Mouse (Mus musculus): Measurements from ENCODE around the gene C1qtnf3. TPM values are rescaled to one million over a fixed set of nuclear protein-coding genes. Genes with fewer than 3 reads are reported as not detected.
A peak's percentile ranks its signal among the peaks of the same experiment; 100 is the strongest.

C1qtnf3 gene
- polyA plus RNA-seq, 1 experiment from 2014 or later = 2.2 TPM

DNA sequence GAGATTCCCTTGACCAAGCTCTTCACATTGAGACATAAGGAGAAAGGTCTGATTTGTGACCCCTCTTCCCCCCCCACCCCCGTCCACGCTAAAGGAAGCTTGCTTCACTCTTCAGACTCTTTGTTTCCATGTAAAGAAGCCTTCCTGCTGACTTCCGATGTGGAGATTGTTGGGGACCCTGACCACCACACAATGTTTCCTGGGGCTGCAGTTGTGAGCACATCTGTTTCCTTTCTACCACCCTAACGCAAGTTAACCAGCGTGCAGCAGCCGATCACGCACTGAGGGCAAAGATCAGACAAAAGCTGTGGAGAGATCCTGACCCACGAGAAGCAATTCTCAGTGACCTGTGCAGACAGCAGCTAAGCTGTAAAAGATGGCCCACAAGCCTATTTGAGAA is 24.8 kb upstream of the C1qtnf3 start:
- Histone ChIP-seq H3K36me3 (ENCODE audit: control insufficient read depth, insufficient read depth, low read length) (no peaks in the 10 kb centered on the region), H3K4me3 (ENCODE audit: low read length) (no peak overlapping the region), H3K4me2 (ENCODE audit: low read depth, low read length) (no peak overlapping the region), H3K9ac (ENCODE audit: low read depth, low read length) (no peak overlapping the region), H3K9me3 (ENCODE audit: control insufficient read depth, low read length) (no peaks in the 10 kb centered on the region), H3K27me3 (replicated peaks; ENCODE audit: control insufficient read depth, insufficient read depth, low read length) (no peaks in the 10 kb centered on the region), H3K4me1 (ENCODE audit: control insufficient read depth, insufficient read depth, low read length) (no peaks in the 10 kb centered on the region), H3K27ac (ENCODE audit: low read length) (no peak overlapping the region)
- WGBS = 66% methylated on average over 8 of the region's 8 CpGs
- no peak for ATAC-seq

DNA sequence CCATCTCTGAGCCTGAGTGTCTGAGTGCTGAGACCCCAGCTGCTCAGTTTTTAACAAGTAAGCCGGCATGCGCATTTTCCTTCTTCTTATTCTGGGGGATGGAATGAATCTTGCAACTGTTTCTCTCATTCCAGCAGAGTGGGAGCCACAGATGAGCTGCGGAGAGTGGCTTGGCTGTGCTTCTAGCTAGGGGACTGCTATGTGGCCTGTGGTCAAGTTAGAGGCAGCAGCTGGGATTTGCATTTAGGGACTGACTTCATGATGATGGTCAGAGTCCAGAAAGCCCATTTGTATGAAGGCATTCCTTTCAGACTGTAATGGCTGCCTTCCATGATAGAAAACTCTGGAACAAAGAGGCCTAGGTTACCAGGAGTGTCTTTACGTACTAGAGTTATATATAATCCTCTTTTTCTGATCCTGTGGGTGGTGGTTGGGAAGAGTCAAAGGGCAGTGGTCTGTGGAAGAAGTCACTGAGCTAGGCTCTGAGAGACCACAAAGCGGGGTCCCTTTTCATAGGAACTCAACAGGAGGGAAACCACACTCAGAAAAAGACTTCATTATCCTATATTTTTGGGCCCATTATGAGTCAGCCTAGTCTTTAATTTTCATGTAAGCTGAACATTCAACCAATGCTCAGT is 23.4 kb upstream of the C1qtnf3 start:
- no peak overlapping the region for H3K27ac ChIP-seq (ENCODE audit: low read length)
- WGBS = 95% methylated on average over 5 of the region's 5 CpGs
- no peaks in the 10 kb centered on the region for H3K4me1 ChIP-seq (ENCODE audit: control insufficient read depth, insufficient read depth, low read length)
- ATAC-seq = no peak
- H3K9me3 ChIP-seq (ENCODE audit: control insufficient read depth, low read length) = no peaks in the 10 kb centered on the region
- H3K27me3 ChIP-seq (replicated peaks; ENCODE audit: control insufficient read depth, insufficient read depth, low read length) = no peaks in the 10 kb centered on the region
- no peak overlapping the region for H3K9ac ChIP-seq (ENCODE audit: low read depth, low read length)
- no peak overlapping the region for H3K4me3 ChIP-seq (ENCODE audit: low read length)
- no peaks in the 10 kb centered on the region for H3K36me3 ChIP-seq (ENCODE audit: control insufficient read depth, insufficient read depth, low read length)
- no peak overlapping the region for H3K4me2 ChIP-seq (ENCODE audit: low read depth, low read length)

DNA sequence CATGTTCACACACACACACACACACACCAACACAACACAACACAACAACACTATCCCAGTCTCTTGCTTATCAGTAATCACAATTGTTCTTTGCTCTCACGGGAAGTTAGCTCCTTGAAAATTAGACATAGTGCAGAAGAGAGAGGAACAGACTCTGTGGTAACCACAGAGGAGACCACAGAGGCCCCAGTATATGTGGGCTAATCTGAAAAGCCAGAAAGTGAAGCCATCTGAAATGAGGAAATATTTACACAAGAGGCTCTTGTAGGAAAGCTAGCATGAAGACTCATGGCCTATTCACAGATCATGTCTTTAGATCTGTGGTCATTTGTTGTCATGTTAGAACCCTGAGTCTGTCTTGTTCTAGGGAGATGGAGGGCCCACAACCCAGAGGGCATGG is 18.2 kb upstream of the C1qtnf3 start:
- WGBS = 52% methylated on average over 1 of the region's 1 CpGs

DNA sequence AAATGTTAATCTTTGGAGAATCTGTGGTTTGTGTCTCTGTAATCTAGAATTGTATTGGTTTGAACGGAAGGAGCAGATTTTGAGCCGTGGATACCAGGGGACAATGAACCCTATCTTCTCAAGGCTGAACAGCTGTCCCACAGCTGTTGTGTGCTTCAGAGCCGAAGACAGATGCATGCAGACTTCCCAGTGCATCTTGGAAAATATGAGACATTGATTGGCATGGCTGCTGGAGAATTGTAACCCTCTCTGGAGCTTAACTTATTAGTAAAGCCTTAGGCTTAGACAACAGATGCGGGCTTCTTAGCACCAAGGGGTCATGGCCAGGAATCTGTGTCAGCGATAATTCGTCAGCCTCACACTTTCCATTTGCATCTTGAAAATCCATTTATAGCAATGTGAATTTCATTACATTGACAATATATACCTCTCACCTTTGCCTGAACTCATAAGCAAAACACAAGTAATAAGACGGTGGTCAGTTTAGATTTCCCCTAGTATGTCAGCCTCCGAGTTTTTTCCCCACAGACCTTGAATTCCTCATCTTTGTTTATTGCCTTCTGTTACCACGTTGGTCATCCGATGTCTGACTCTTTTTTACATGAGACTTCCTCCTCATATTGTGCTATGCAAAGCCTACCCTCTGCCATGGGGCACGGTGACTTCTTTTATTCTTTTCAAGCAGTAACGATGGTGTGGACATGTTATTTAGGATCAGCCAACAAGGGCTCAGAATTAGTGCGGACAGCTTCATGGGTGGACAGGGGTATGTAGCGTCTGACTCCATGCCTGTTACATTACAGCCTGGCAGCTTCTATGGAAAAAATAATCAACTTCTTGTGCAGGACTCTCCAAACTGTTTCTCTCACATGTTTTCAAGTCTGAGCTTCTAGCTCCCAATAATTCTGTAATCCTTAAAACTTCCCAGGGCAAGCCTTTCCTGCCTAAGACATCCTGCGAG is 11.7 kb upstream of the C1qtnf3 start:
- H3K9ac ChIP-seq (ENCODE audit: low read depth, low read length) = no peak overlapping the region
- 67% methylated on average over 15 of the region's 15 CpGs for WGBS
- H3K27me3 ChIP-seq (replicated peaks; ENCODE audit: control insufficient read depth, insufficient read depth, low read length) = no peaks in the 10 kb centered on the region
- no peaks in the 10 kb centered on the region for H3K4me1 ChIP-seq (ENCODE audit: control insufficient read depth, insufficient read depth, low read length)
- no peaks in the 10 kb centered on the region for H3K36me3 ChIP-seq (ENCODE audit: control insufficient read depth, insufficient read depth, low read length)
- no peak for ATAC-seq
- H3K4me3 ChIP-seq (ENCODE audit: low read length) = no peak overlapping the region
- H3K4me2 ChIP-seq (ENCODE audit: low read depth, low read length) = no peak overlapping the region
- no peak overlapping the region for H3K27ac ChIP-seq (ENCODE audit: low read length)
- no peaks in the 10 kb centered on the region for H3K9me3 ChIP-seq (ENCODE audit: control insufficient read depth, low read length)

More for the DNA sequence above, 18.2 kb upstream of the C1qtnf3 start:
- Histone ChIP-seq H3K4me1 (ENCODE audit: control insufficient read depth, insufficient read depth, low read length) (no peaks in the 10 kb centered on the region), H3K36me3 (ENCODE audit: control insufficient read depth, insufficient read depth, low read length) (no peaks in the 10 kb centered on the region), H3K4me2 (ENCODE audit: low read depth, low read length) (no peak overlapping the region), H3K9me3 (ENCODE audit: control insufficient read depth, low read length) (no peaks in the 10 kb centered on the region), H3K4me3 (ENCODE audit: low read length) (no peak overlapping the region), H3K27ac (ENCODE audit: low read length) (no peak overlapping the region), H3K9ac (ENCODE audit: low read depth, low read length) (no peak overlapping the region), H3K27me3 (replicated peaks; ENCODE audit: control insufficient read depth, insufficient read depth, low read length) (no peaks in the 10 kb centered on the region)
- no peak for ATAC-seq

DNA sequence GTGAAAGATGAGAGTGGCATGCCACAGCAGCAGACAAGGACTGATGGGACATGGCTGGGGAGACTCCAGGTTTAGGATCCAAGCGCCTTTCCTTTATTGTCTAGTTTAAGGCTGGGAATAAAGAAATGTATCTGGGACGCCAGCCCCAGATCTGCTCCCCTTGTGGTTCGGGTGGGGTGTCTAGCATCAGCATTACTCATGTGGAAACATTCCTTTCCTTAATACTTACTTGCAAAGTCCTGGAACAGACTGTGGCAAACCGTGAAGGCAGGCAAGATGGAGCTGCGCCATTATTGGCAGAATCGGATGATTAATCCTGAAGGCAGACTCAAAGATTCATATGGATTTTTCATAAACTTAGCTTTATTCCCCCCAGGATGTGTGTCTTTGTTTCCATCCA is 10.2 kb upstream of the C1qtnf3 start:
- Histone ChIP-seq H3K9me3 (ENCODE audit: control insufficient read depth, low read length) (no peaks in the 10 kb centered on the region), H3K36me3 (ENCODE audit: control insufficient read depth, insufficient read depth, low read length) (no peaks in the 10 kb centered on the region), H3K4me2 (ENCODE audit: low read depth, low read length) (no peak overlapping the region), H3K9ac (ENCODE audit: low read depth, low read length) (no peak overlapping the region), H3K27ac (ENCODE audit: low read length) (no peak overlapping the region), H3K4me3 (ENCODE audit: low read length) (no peak overlapping the region), H3K4me1 (ENCODE audit: control insufficient read depth, insufficient read depth, low read length) (no peaks in the 10 kb centered on the region), H3K27me3 (replicated peaks; ENCODE audit: control insufficient read depth, insufficient read depth, low read length) (no peaks in the 10 kb centered on the region)
- 80% methylated on average over 6 of the region's 6 CpGs for whole genome bisulfite sequencing
- ATAC-seq = no peak

DNA sequence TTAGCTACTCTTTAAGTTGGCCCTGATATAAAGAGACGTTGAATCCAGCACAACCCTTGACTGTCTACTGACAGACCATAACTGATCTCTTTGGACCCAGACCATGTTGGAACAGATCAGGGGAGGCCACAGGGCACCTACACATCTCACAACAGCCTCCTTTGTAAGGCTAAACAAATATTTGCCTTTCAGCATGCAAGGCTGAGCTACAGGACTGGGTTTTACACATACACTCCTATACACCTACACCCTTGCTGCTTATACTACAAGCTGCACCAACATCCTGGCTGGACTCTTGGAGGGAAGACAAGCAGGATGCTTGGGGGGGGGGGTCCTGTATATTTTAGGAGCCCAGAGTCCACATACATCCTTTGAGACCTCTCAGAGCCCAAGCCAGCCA is 4.3 kb upstream of the C1qtnf3 start:
- Histone ChIP-seq H3K9me3 (ENCODE audit: control insufficient read depth, low read length) (no peaks in the 10 kb centered on the region), H3K4me3 (ENCODE audit: low read length) (no peak overlapping the region), H3K9ac (ENCODE audit: low read depth, low read length) (no peak overlapping the region), H3K4me2 (ENCODE audit: low read depth, low read length) (no peak overlapping the region), H3K27me3 (replicated peaks; ENCODE audit: control insufficient read depth, insufficient read depth, low read length) (no peaks in the 10 kb centered on the region), H3K36me3 (ENCODE audit: control insufficient read depth, insufficient read depth, low read length) (no peaks in the 10 kb centered on the region), H3K27ac (ENCODE audit: low read length) (no peak overlapping the region), H3K4me1 (ENCODE audit: control insufficient read depth, insufficient read depth, low read length) (no peaks in the 10 kb centered on the region)
- ATAC-seq = no peak
- WGBS = 55% methylated on average over 1 of the region's 1 CpGs

DNA sequence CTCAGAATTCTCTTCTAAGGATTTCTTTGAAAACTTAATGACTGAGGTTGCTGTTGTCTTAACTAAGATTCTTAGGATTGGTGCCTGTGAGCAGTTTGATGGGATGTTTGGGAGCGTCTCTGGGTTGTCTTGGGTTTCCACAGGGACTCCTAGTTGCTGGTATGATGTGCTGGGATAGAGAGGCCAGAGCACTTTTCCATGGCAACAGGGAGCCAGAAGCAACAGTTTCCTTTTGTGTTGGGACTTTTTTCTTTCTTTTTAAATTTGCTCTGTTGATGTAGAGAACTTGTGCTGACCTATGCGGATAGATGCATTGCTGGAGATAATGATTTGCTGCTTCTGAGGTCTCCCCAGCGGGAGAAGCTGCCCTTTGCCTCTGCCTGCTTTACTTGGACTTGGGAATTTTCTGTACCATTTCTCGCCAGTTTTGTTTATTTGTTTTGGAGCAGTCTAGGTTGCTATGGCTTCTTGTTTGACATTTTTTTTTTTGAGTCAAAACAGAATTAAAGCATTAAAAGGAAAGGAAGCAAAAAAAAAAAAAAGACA is 701 bp downstream of the C1qtnf3 start:
- H3K4me3 ChIP-seq (ENCODE audit: low read length) = no peak overlapping the region
- H3K4me2 ChIP-seq (ENCODE audit: low read depth, low read length) = no peak overlapping the region
- H3K9ac ChIP-seq (ENCODE audit: low read depth, low read length) = no peak overlapping the region
- WGBS = 48% methylated on average over 4 of the region's 4 CpGs
- no peaks in the 10 kb centered on the region for H3K27me3 ChIP-seq (replicated peaks; ENCODE audit: control insufficient read depth, insufficient read depth, low read length)
- no peak overlapping the region for H3K27ac ChIP-seq (ENCODE audit: low read length)
- H3K36me3 ChIP-seq (ENCODE audit: control insufficient read depth, insufficient read depth, low read length) = no peaks in the 10 kb centered on the region
- H3K9me3 ChIP-seq (ENCODE audit: control insufficient read depth, low read length) = no peaks in the 10 kb centered on the region
- no peak for ATAC-seq
- peaks cover 3% of the 10 kb centered on the region; the same call in 1 of the 2 replicates for H3K4me1 ChIP-seq (ENCODE audit: control insufficient read depth, insufficient read depth, low read length)

DNA sequence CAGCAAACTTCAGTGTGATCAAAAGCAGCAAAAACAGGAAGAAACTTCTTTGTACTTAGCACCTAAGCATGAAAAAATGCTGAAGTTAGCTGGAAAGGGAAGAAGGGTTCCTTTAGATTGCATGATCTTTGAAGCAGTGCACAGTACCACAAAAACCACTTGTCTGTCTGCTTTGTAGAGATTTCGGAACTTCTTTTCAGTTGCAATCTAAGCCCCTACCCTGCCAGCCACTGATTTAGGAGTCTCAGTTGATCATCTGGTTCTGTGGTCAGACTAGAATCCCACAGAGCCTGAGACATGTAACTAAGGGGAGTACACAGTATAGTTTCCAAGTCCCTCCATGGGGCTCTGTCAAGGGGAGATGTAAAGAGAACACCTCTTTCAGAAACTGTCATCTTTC is 1.3 kb downstream of the C1qtnf3 start:
- H3K4me3 ChIP-seq (ENCODE audit: low read length) = no peak overlapping the region
- no peak overlapping the region for H3K27ac ChIP-seq (ENCODE audit: low read length)
- H3K9me3 ChIP-seq (ENCODE audit: control insufficient read depth, low read length) = no peaks in the 10 kb centered on the region
- no peaks in the 10 kb centered on the region for H3K36me3 ChIP-seq (ENCODE audit: control insufficient read depth, insufficient read depth, low read length)
- no peaks in the 10 kb centered on the region for H3K27me3 ChIP-seq (replicated peaks; ENCODE audit: control insufficient read depth, insufficient read depth, low read length)
- 63% methylated on average over 1 of the region's 1 CpGs for WGBS
- H3K4me1 ChIP-seq (ENCODE audit: control insufficient read depth, insufficient read depth, low read length) = peaks cover 3% of the 10 kb centered on the region; the same call in 1 of the 2 replicates
- no peak overlapping the region for H3K9ac ChIP-seq (ENCODE audit: low read depth, low read length)
- no peak overlapping the region for H3K4me2 ChIP-seq (ENCODE audit: low read depth, low read length)
- ATAC-seq = no peak

DNA sequence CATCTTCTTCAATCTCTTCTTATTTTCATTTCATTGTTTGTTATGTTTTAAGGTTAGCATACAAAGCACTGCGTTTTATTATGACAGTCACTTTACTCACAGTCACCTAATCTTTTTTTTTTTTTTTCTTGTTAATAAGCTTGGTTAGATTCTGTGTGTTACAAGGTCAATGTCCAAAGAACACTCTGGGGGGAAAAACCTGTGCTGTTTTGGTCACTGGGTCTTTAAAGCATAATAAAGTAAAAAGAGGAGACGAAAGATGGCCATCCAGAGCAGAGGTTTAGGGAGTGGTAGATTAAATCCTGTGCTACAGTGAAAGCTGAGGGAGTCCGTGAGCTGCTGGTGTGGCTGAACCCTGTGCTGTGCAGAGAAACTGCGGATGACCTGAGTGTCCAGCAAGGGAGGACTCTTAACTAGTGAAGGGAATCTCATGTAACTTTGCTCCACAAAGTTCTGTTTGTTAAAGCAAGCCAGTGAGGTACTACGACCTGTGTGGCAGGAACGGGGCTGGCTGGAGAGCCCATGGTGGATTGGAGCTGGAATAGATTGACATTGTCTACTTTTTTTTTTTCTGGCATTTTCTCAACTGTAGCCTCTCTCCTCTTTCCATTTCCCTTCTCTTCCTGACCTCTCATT is 2.4 kb downstream of the C1qtnf3 start:
- WGBS = 76% methylated on average over 6 of the region's 6 CpGs
- H3K9ac ChIP-seq (ENCODE audit: low read depth, low read length) = no peak overlapping the region
- no peak overlapping the region for H3K4me2 ChIP-seq (ENCODE audit: low read depth, low read length)
- H3K4me3 ChIP-seq (ENCODE audit: low read length) = no peak overlapping the region
- no peak overlapping the region for H3K27ac ChIP-seq (ENCODE audit: low read length)
- H3K27me3 ChIP-seq (replicated peaks; ENCODE audit: control insufficient read depth, insufficient read depth, low read length) = no peaks in the 10 kb centered on the region
- peak; percentile 54 for ATAC-seq
- H3K36me3 ChIP-seq (ENCODE audit: control insufficient read depth, insufficient read depth, low read length) = no peaks in the 10 kb centered on the region
- H3K9me3 ChIP-seq (ENCODE audit: control insufficient read depth, low read length) = no peaks in the 10 kb centered on the region
- H3K4me1 ChIP-seq (ENCODE audit: control insufficient read depth, insufficient read depth, low read length) = peaks cover 3% of the 10 kb centered on the region; the same call in 1 of the 2 replicates
